Mouse (Mus musculus): ENCODE measurements around the gene Tex9.

DNA sequence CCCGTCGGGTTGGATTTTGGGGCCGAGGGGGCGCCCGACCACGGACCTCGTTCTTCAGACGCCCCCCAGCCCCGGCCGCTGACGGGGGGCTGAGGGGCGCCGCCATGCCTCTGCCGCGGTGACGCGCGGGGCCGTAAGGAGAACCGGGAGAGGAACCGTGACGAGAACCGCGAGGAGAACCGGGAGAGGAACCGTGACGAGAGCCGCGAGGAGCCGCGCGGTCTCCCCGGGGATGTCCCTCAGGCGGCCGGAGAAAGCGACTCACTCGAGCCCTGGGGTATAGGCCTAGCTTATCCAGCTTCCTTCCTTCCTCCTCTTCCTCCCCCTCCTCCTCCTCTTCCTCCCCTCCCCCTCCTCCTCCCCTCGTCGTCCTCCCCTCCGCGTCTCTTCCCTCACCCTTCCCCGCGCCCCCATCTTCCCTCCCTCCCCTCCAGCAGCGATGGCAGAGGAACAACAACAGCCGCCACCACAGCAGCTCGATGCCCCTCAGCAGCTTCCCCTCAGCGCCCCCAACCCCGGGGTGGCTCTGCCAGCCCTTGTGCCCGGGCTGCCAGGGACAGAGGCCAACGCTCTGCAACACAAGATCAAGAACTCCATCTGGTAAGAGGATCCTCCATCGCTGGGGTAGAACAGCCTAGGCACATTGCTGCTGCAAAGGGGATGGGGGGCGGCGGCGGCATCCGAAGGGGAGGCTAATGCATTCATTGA is 40.5 kb upstream of the Tex9 start:
- TF ChIP-seq CTCF (conservative IDR thresholded peaks at IDR 0.05; ENCODE audit: low read length) (no peak), NANOG (IDR thresholded peaks at IDR 0.05; ENCODE audit: borderline replicate concordance, low read length) (no peak)

Data from E14TG2a.4 (cell line).